Mouse (Mus musculus) olfactory bulb, adult 2 months (tissue): ENCODE data around the gene Dtnb. TPM values are rescaled to one million over a fixed set of nuclear protein-coding genes. Genes with fewer than 3 reads are reported as not detected.

Experiments
- H3K27ac ChIP-seq: fragments of 200-500 bp; 2 replicates; pipeline ENCODE4 v1.5.1; 2012; ENCODE audit warnings: low read depth, low read length; ENCODE audit not compliant: insufficient read depth
- H3K4me1 ChIP-seq: fragments of 200-500 bp; 2 replicates; pipeline ENCODE4 v1.6.1; 2012; ENCODE audit warnings: low read length; ENCODE audit not compliant: control insufficient read depth, insufficient read depth
- H3K4me3 ChIP-seq: fragments of 200-500 bp; 2 replicates; pipeline ENCODE4 v1.5.1; 2012; ENCODE audit warnings: mild to moderate bottlenecking, low read depth, low read length, moderate library complexity; ENCODE audit not compliant: insufficient read depth
- CTCF ChIP-seq: fragments of 200-500 bp; IDR thresholded peaks from 2 replicates; pipeline ENCODE4 v1.5.1; 2012; ENCODE audit warnings: low read depth, mild to moderate bottlenecking, low read length, moderate library complexity; ENCODE audit not compliant: insufficient read depth
- POLR2A ChIP-seq: fragments of 200-500 bp; IDR thresholded peaks from 2 replicates; pipeline ENCODE4 v1.6.1; 2012; ENCODE audit warnings: mild to moderate bottlenecking, low read depth, low read length, moderate library complexity; ENCODE audit not compliant: insufficient read depth
- WGBS: fragments of 180-500 bp; shearing (Covaris S2); methylation state at CpG from one replicate; pipeline ENCODE4 v1.1.7; 2018; 5-methylcytosine and 5-hydroxymethylcytosine counted together
- polyA plus RNA-seq: library from polyadenylated mRNA; stranded (reverse); fragments of >200 nt; gene quantifications from 2 replicates; pipeline ENCODE4 v1.2.4, GENCODE M21; 2012; ENCODE audit warnings: low replicate concordance; ENCODE audit not compliant: missing spikeins, insufficient read depth, insufficient read length

The Dtnb gene
- polyA plus RNA-seq, 1 experiment: not detected

DNA sequence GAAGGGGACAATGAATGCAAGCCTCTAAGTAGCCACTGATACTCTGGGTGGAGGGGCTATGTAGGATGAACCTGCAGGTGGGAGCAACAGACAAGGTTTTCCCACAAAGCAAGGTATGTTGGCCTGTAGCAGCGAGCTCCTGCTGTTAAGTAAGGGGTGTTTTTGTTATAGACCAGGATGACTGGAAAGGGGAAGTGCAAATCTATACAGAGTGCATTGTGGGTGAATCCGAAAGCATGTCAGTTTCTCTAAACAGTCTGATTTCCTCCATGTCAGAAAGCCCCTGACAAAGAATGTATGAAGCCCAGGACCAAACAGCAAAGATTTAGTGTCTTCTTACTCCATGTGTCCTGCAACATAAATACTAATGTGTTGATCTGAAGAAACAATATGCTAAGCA is 198.9 kb downstream of the Dtnb start:
- no peak overlapping the region for H3K27ac ChIP-seq
- WGBS: 90% methylated on average over 2 of the region's 2 CpGs
- H3K4me3 ChIP-seq: no peak overlapping the region
- H3K4me1 ChIP-seq: peaks cover 23% of the 10 kb centered on the region
- no peak for TF ChIP-seq POLR2A
- TF ChIP-seq CTCF: no peak

DNA sequence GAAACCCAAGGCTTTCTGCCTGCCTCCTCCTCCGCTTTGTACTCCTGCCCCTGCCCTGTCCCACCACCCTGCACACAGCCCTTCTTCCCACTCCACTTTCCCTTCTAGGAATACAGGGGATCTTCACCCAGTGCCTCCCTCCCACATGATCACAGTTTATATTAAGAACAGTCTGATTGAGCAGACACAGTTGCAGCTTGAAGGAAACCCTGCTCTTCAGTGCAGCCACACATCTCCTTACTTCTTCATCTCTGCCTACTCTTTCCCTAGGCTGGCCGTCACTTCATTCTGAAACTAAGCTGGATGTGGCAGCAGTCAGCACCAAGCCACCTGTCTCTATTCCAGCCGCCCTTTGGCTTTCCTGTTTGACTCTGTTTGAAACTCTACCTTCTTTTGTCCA is 201.5 kb downstream of the Dtnb start:
- 63% methylated on average over 3 of the region's 3 CpGs for WGBS
- H3K27ac ChIP-seq: peak overlapping the region; percentile 62

GRCm38 (mm10) chr12:3776015-3776414 is 203.8 kb downstream of the Dtnb start:
- no peak overlapping the region for H3K4me3 ChIP-seq
- TF ChIP-seq POLR2A (no peak), CTCF (no peak)
- 95% methylated on average over 2 of the region's 2 CpGs for WGBS
- no peak overlapping the region for H3K27ac ChIP-seq
- H3K4me1 ChIP-seq: peaks cover 36% of the 10 kb centered on the region

More for the DNA sequence above, 201.5 kb downstream of the Dtnb start:
- Histone ChIP-seq H3K4me1 (peaks cover 23% of the 10 kb centered on the region), H3K4me3 (no peak overlapping the region)
- TF ChIP-seq POLR2A (no peak), CTCF (no peak)

DNA sequence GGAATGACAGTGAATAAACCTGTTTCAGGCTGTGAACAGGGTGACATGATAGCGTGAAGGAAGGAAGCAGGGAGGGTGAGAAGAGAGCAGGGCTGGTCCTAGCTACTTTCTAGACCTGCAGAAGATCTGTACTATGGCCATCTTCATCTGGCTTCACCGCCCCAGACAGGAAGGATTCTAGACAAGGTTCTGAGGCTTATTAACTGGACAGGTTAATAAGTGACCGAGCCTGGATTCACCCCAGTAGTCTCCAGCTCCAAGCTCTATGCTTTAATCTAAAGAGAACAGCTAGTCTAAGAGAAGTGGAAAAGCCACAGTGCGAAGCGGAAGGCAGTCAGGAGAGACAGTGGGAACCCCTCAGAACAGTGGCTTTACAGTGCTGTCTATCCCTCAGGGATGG is 205.5 kb downstream of the Dtnb start:
- no peak overlapping the region for H3K4me3 ChIP-seq
- H3K27ac ChIP-seq: no peak overlapping the region
- 97% methylated on average over 5 of the region's 5 CpGs for WGBS
- peaks cover 44% of the 10 kb centered on the region for H3K4me1 ChIP-seq
- TF ChIP-seq CTCF: no peak
- TF ChIP-seq POLR2A: no peak

DNA sequence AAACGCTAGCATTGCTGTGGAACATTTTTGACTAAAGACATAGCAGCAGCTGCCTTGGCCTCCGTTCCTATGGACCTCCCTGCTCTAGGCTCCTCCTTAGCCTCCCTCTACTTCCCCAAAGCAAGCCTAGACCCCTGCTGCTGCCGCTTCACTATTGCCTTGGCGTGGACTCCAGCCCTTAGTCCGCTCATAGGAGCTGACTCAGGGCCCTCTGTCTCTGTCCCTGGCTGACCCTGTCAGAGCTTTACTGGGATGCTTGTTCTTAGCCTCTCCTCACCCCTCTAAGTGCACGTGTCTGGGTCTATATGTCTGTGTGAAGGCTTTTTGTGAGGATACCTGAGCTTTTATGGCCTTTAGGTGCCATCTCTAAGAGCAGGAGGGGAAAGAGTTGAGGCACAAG is 206.1 kb downstream of the Dtnb start:
- WGBS: 89% methylated on average over 6 of the region's 6 CpGs
- H3K27ac ChIP-seq: no peak overlapping the region
- no peak for TF ChIP-seq POLR2A
- TF ChIP-seq CTCF: no peak
- peaks cover 45% of the 10 kb centered on the region for H3K4me1 ChIP-seq
- no peak overlapping the region for H3K4me3 ChIP-seq

DNA sequence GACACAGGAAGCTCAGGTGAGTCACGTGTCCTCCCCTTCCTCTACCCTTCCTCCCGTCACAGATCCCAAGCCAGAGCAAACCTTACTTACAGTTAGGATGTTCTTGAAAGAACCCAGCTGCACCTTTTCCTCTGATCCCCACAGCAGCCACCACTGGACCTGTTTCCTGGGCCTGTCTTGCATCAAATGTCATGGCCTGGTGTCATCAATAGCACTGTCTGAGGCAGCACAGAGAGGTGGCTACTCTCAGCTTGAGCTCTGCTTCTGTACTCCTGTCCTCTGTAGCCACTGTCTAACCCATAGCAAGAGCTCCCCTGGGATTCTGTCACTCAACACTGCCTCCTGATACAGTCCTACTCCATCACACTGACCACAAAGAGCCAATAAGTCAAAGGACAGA is 207.5 kb downstream of the Dtnb start:
- Histone ChIP-seq H3K4me3 (no peak overlapping the region), H3K27ac (0 out of 2 replicates have a peak overlapping the region, but pooled peaks have one; percentile 10), H3K4me1 (peaks cover 38% of the 10 kb centered on the region)
- TF ChIP-seq CTCF (no peak), POLR2A (no peak)
- WGBS: 91% methylated on average over 2 of the region's 2 CpGs

- no peak overlapping the region for H3K4me3 ChIP-seq
- H3K4me1 ChIP-seq: peaks cover 40% of the 10 kb centered on the region
- WGBS: 11% methylated on average over 8 of the region's 8 CpGs
- H3K27ac ChIP-seq: peak overlapping the region; percentile 92
- no peak for TF ChIP-seq CTCF
- TF ChIP-seq POLR2A: no peak
These were observed 208.3 kb downstream of the Dtnb start for GRCm38 (mm10) chr12:3780405-3780891.

- peaks cover 40% of the 10 kb centered on the region for H3K4me1 ChIP-seq
- H3K4me3 ChIP-seq: no peak overlapping the region
- H3K27ac ChIP-seq: peak overlapping the region; percentile 92
- TF ChIP-seq POLR2A (no peak), CTCF (no peak)
- WGBS: 18% methylated on average over 7 of the region's 7 CpGs
These were observed 208.8 kb downstream of the Dtnb start for GRCm38 (mm10) chr12:3780931-3781471.

DNA sequence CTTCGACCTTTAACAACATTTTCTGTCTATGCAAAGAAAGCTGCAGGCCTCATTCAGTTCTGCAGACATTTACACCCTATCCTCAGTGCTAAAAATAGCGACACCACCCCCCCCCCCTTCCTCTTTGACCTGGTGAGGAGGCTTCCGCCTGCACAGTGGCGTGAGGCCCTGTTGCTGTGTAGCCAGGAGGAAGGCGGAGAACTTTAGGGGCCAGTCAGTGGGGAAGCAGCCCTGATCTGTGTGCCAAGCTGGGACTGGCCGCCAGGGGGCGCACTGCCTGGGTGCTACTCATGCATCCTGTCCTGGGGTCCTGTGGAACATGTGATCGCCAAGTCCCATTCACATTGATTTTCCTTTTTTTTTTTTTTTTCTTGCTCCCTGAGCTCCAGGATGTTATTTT is 209.3 kb downstream of the Dtnb start:
- Histone ChIP-seq H3K27ac (peak overlapping the region; percentile 92), H3K4me3 (no peak overlapping the region), H3K4me1 (peaks cover 40% of the 10 kb centered on the region)
- no peak for TF ChIP-seq POLR2A
- peak; percentile 92 for TF ChIP-seq CTCF
- 16% methylated on average over 8 of the region's 8 CpGs for WGBS
